Mouse (Mus musculus) liver, embryonic 14.5 days (tissue): ENCODE results near the gene Elavl2.

ENCODE experiments used
- CTCF ChIP-seq: IDR thresholded peaks from 2 replicates; pipeline ENCODE4 v1.5.1; 2016; ENCODE audit warnings: antibody characterized with exemption, low read depth, control low read depth
- EP300 ChIP-seq: IDR thresholded peaks from 2 replicates; pipeline ENCODE4 v1.6.1; 2016; ENCODE audit warnings: antibody characterized with exemption, low read depth

GRCm38 (mm10) chr4:91236976-91237375 is 163.6 kb downstream of the Elavl2 start:
- no peak for TF ChIP-seq CTCF
- no peak for TF ChIP-seq EP300
